Mouse (Mus musculus) MEL (cell line): Measurements from ENCODE around the gene Nars2. TPM values are rescaled to one million over a fixed set of nuclear protein-coding genes. Genes with fewer than 3 reads are reported as not detected.

Experiments
- DNase-seq: peaks from one replicate; pipeline ENCODE4 v3.0.0; 2011; ENCODE audit warnings: low read depth, low spot score
- H3K27ac ChIP-seq: 2 replicates; pipeline ENCODE4 v1.5.1; 2012; ENCODE audit warnings: low read depth, mild to moderate bottlenecking, control low read depth, low read length, moderate library complexity; ENCODE audit not compliant: control insufficient read depth
- H3K27me3 ChIP-seq, 2 experiments: fragments of 150-350 bp in 1 of 2; sonication (generic) in 1 of 2; 2 replicates each; pipeline ENCODE4 v1.6.1; 2012; ENCODE audit warnings: low read length in 2 of 2, mild to moderate bottlenecking in 2 of 2, improper control_type of control experiment in 1 of 2, moderate library complexity in 1 of 2; ENCODE audit not compliant: insufficient read depth in 2 of 2, control insufficient read depth in 1 of 2
- H3K36me3 ChIP-seq, 2 experiments: 2 replicates each; pipeline ENCODE4 v1.6.1; 2012 to 2014; ENCODE audit warnings: low read length in 2 of 2, improper control_type of control experiment in 1 of 2, inconsistent platforms in 1 of 2, mild to moderate bottlenecking in 1 of 2; ENCODE audit not compliant: insufficient read depth in 2 of 2, control insufficient read depth in 1 of 2
- H3K4me1 ChIP-seq, 2 experiments: fragments of 150-350 bp in 1 of 2; sonication (generic) in 1 of 2; 2 replicates each; pipeline ENCODE4 v1.6.1; 2012; ENCODE audit warnings: low read length in 2 of 2, improper control_type of control experiment in 1 of 2, mild to moderate bottlenecking in 1 of 2; ENCODE audit not compliant: insufficient read depth in 2 of 2, control insufficient read depth in 1 of 2
- H3K4me3 ChIP-seq, 2 experiments: fragments of 150-350 bp in 1 of 2; sonication (generic) in 1 of 2; 2 replicates each; pipeline ENCODE4 v1.5.1; 2012; ENCODE audit warnings: low read depth in 2 of 2, low read length in 2 of 2, mild to moderate bottlenecking in 2 of 2, moderate library complexity in 2 of 2, control low read depth in 1 of 2, improper control_type of control experiment in 1 of 2; ENCODE audit not compliant: control insufficient read depth in 1 of 2, insufficient read depth in 1 of 2
- H3K79me2 ChIP-seq: 2 replicates; pipeline ENCODE4 v1.6.1; 2012; ENCODE audit warnings: mild to moderate bottlenecking, low read length, moderate library complexity; ENCODE audit not compliant: control insufficient read depth, poor library complexity, insufficient read depth
- H3K9ac ChIP-seq: 2 replicates; pipeline ENCODE4 v1.6.1; 2012; ENCODE audit warnings: low read depth, mild to moderate bottlenecking, control low read depth, low read length, moderate library complexity; ENCODE audit not compliant: control insufficient read depth, poor library complexity, severe bottlenecking
- H3K9me3 ChIP-seq: fragments of 150-350 bp; sonication (generic); replicated peaks from 2 replicates; pipeline ENCODE4 v1.6.1; 2012; ENCODE audit warnings: mild to moderate bottlenecking, low read length, improper control_type of control experiment, moderate library complexity; ENCODE audit not compliant: insufficient read depth
- CTCF ChIP-seq, 3 experiments: IDR thresholded peaks in 2 of 3; conservative IDR thresholded peaks in 1 of 3; 2 replicates each; pipeline ENCODE4 v1.5.1; 2011 to 2012; ENCODE audit warnings: low read length in 3 of 3, low read depth in 2 of 3, mild to moderate bottlenecking in 2 of 3, improper control_type of control experiment in 1 of 3, inconsistent platforms in 1 of 3, mixed read lengths in 1 of 3, moderate library complexity in 1 of 3; ENCODE audit not compliant: control insufficient read depth in 1 of 3, insufficient read depth in 1 of 3, poor library complexity in 1 of 3, severe bottlenecking in 1 of 3
- GABPA ChIP-seq: IDR thresholded peaks from 2 replicates; pipeline ENCODE4 v1.6.1; 2012; ENCODE audit warnings: low read depth, mild to moderate bottlenecking, inconsistent platforms, low read length, improper control_type of control experiment, moderate library complexity
- KAT2A ChIP-seq: conservative IDR thresholded peaks from 2 replicates; pipeline ENCODE4 v1.6.1; 2012; ENCODE audit warnings: low read depth, low read length, improper control_type of control experiment, inconsistent platforms
- MAZ ChIP-seq: IDR thresholded peaks from 2 replicates; pipeline ENCODE4 v1.6.1; 2012; ENCODE audit warnings: low read depth, mild to moderate bottlenecking, inconsistent platforms, low read length, improper control_type of control experiment
- MEF2A ChIP-seq: IDR thresholded peaks from 2 replicates; pipeline ENCODE4 v1.6.1; 2014; ENCODE audit warnings: low read depth, mild to moderate bottlenecking, inconsistent platforms, low read length, improper control_type of control experiment; ENCODE audit not compliant: poor library complexity, insufficient replicate concordance, severe bottlenecking; ENCODE audit errors: extremely low read depth
- MYC ChIP-seq: IDR thresholded peaks from 2 replicates; pipeline ENCODE4 v1.6.1; 2011; ENCODE audit warnings: low read depth, mild to moderate bottlenecking, low read length, improper control_type of control experiment, moderate library complexity
- NELFE ChIP-seq: IDR thresholded peaks from 2 replicates; pipeline ENCODE4 v1.6.1; 2011; ENCODE audit warnings: low read depth, low read length, improper control_type of control experiment
- SIN3A ChIP-seq: IDR thresholded peaks from 2 replicates; pipeline ENCODE4 v1.6.1; 2012; ENCODE audit warnings: low read length, improper control_type of control experiment, inconsistent platforms
- TCF12 ChIP-seq: IDR thresholded peaks from 2 replicates; pipeline ENCODE4 v1.6.1; 2014; ENCODE audit warnings: low read depth, mild to moderate bottlenecking, inconsistent platforms, low read length, improper control_type of control experiment, moderate library complexity
- ZNF384 ChIP-seq: IDR thresholded peaks from 2 replicates; pipeline ENCODE4 v1.6.1; 2012; ENCODE audit warnings: low read depth, mild to moderate bottlenecking, inconsistent platforms, low read length, improper control_type of control experiment
- polyA plus RNA-seq, 2 experiments: library from polyadenylated mRNA; stranded (reverse) in 1 of 2; unstranded in 1 of 2; fragments of >175 nt in 1 of 2; fragments of >200 nt in 1 of 2; gene quantifications; 2 replicates each; pipeline versions ENCODE4 v1.2.1 to v1.2.4; 2012; ENCODE audit warnings: low replicate concordance in 2 of 2, low read depth in 1 of 2; ENCODE audit not compliant: insufficient read length in 2 of 2, insufficient read depth in 1 of 2, missing spikeins in 1 of 2
- total RNA-seq: library from RNA; depleted of rRNA; stranded (reverse); fragments of 300-350 nt; gene quantifications from 2 replicates; pipeline ENCODE4 v1.2.3, GENCODE M21; 2012; rRNA removed

Gene Nars2
- total and polyA plus RNA-seq, 3 experiments = 14.7 to 22.9 TPM; not detected in 1

DNA sequence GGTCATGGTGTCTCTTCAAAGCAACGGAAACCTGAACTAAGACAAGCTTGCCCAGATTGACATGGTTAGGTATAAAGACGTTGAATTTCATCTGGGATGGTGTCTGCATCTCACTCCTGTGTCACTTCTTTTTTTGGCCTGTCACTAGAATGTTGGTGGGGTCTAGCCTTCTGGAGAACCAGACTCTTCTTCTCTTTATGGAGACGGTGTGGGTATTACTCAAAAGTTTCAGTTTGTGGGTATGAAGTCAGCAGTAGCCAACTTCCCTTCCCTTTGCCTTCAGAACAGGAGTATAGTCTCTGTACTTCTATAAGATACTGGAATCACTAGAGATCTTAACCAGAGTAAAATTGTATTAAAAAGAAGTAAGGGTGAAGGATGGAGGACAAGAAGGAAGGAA is 156.8 kb downstream of the Nars2 start:
- H3K27me3 ChIP-seq = no peaks in the 10 kb centered on the region
- H3K4me3 ChIP-seq = no peak overlapping the region
- H3K36me3 ChIP-seq = peaks cover 0 to 14% of the 10 kb centered on the region in 2 experiments; a peak in 2 of 4 replicates
- no peak for DNase-seq
- peaks cover 2 to 4% of the 10 kb centered on the region in 2 experiments; a peak in 2 of 4 replicates for H3K4me1 ChIP-seq
- no peak overlapping the region for H3K27ac ChIP-seq
- no peaks in the 10 kb centered on the region for H3K9me3 ChIP-seq
- no peaks in the 10 kb centered on the region; the same call in 1 of the 2 replicates for H3K79me2 ChIP-seq
- H3K9ac ChIP-seq = no peak overlapping the region
- TF ChIP-seq CTCF (IDR thresholded peaks at IDR 0.05 in 2 of 3, conservative IDR thresholded peaks at IDR 0.05 in 1 of 3; ENCODE audit: control insufficient read depth in 1 of 3, insufficient read depth in 1 of 3, low read depth in 2 of 3, low read length in 3 of 3, poor library complexity in 1 of 3, severe bottlenecking in 1 of 3) (no peak), KAT2A (no peak), NELFE (no peak), SIN3A (no peak), MYC (no peak), TCF12 (no peak), MAZ (no peak), ZNF384 (no peak), MEF2A (no peak), GABPA (no peak)

Other genes starting within 250 kb of the Nars2 start
- 5.0 and 5.1 TPM in 2 replicates for gene Gab2, start 130.1 kb downstream of the Nars2 start, total RNA-seq
- gene Gab2, start 130.1 kb downstream of the Nars2 start, polyA plus RNA-seq = 10 to 100 TPM in 1 of 2 experiments, not detected in 1; 11.5 TPM